Comparison of ENCODE assay signal across 12 mouse cellular contexts in genomic region chr13:94398568-94399374, GRCm38 (mm10). TPM values are rescaled to one million over a fixed set of nuclear protein-coding genes. Genes with fewer than 3 reads are reported as not detected.
DNase-seq lines count a peak whose midpoint lies in the region; ATAC-seq and TF ChIP-seq lines count a peak whose summit lies in the region.
"Had no signal": no experiment of that assay in that cellular context is flagged by ENCODE, and none has a peak within 500 bp of the region (broad histone marks: within the 10 kb centered on the region; RNA-seq: fewer than 3 reads in every experiment).

No protein-coding gene starts in this region.

- H3K4me3 ChIP-seq in hindbrain, embryonic 16.5 days (ENCODE audit: low read length), result no peak overlapping the region
- no peak overlapping the region for H3K4me3 ChIP-seq in hindbrain, embryonic 11.5 days (ENCODE audit: low read depth, low read length)
- H3K4me3 ChIP-seq in stomach, postnatal 0 days (ENCODE audit: low read depth, low read length), result no peak overlapping the region
- H3K4me3 ChIP-seq: limb, embryonic 13.5 days; lung, embryonic 15.5 days had no signal

- H3K9me3 ChIP-seq in hindbrain, embryonic 16.5 days (ENCODE audit: control insufficient read depth, low read length), result no peaks in the 10 kb centered on the region
- H3K9me3 ChIP-seq in hindbrain, embryonic 11.5 days (ENCODE audit: control insufficient read depth, low read length), result no peaks in the 10 kb centered on the region
- H3K9me3 ChIP-seq in stomach, postnatal 0 days (ENCODE audit: control insufficient read depth, low read length), result no peaks in the 10 kb centered on the region
- H3K9me3 ChIP-seq: limb, embryonic 13.5 days; lung, embryonic 15.5 days had no signal

- DNase-seq in adrenal gland, postnatal 14 days, result peak; percentile 21
- no peak for DNase-seq in adrenal gland, adult 8-10 months
- no peak for DNase-seq in hindbrain, embryonic 11.5 days (ENCODE audit: low spot score)
- peak; percentile 28 for DNase-seq in lung, postnatal 36 days
- no peak for DNase-seq in lung, postnatal 25 days (ENCODE audit: low spot score)
- DNase-seq in stomach, postnatal 0 days (ENCODE audit: low spot score), result no peak
- no peak for DNase-seq in spleen, postnatal 4 days (ENCODE audit: low spot score in 2 of 2)
- DNase-seq: cerebellum, postnatal 36 days had no signal

- TF ChIP-seq EP300 in stomach, postnatal 0 days (optimal IDR thresholded peaks at IDR 0.05), result no peak

- peaks cover 5% of the 10 kb centered on the region for H3K36me3 ChIP-seq in hindbrain, embryonic 16.5 days (ENCODE audit: control insufficient read depth, insufficient read depth, low read length)
- H3K36me3 ChIP-seq in hindbrain, embryonic 11.5 days (ENCODE audit: control insufficient read depth, insufficient read depth, low read length), result no peaks in the 10 kb centered on the region
- peaks cover 3% of the 10 kb centered on the region; the same call in 1 of the 2 replicates for H3K36me3 ChIP-seq in stomach, postnatal 0 days (ENCODE audit: control insufficient read depth, insufficient read depth, low read length)

- ATAC-seq in hindbrain, embryonic 16.5 days, result no peak
- ATAC-seq in hindbrain, embryonic 11.5 days (ENCODE audit: low FRiP score), result no peak
- ATAC-seq in stomach, postnatal 0 days (ENCODE audit: low FRiP score, low TSS enrichment), result no peak
- ATAC-seq: intestine, embryonic 16.5 days had no signal

- 0 out of 2 replicates have a peak, but pooled peaks cover 4% of the 10 kb centered on the region for H3K4me1 ChIP-seq in hindbrain, embryonic 16.5 days (ENCODE audit: control insufficient read depth, insufficient read depth, low read depth, low read length)
- no peaks in the 10 kb centered on the region for H3K4me1 ChIP-seq in hindbrain, embryonic 11.5 days (replicated peaks; ENCODE audit: control insufficient read depth, insufficient read depth, low read length)
- no peaks in the 10 kb centered on the region for H3K4me1 ChIP-seq in stomach, postnatal 0 days (replicated peaks; ENCODE audit: control insufficient read depth, insufficient read depth)
- H3K4me1 ChIP-seq: lung, embryonic 15.5 days had no signal

- TF ChIP-seq CTCF in stomach, postnatal 0 days (IDR thresholded peaks at IDR 0.05; ENCODE audit: low read depth), result no peak

- H3K27me3 ChIP-seq in hindbrain, embryonic 16.5 days (replicated peaks; ENCODE audit: control insufficient read depth, insufficient read depth, low read length), result no peaks in the 10 kb centered on the region
- no peaks in the 10 kb centered on the region for H3K27me3 ChIP-seq in hindbrain, embryonic 11.5 days (ENCODE audit: control insufficient read depth, insufficient read depth, low read length)
- no peaks in the 10 kb centered on the region for H3K27me3 ChIP-seq in stomach, postnatal 0 days (ENCODE audit: control insufficient read depth, insufficient read depth, low read length)
- H3K27me3 ChIP-seq: limb, embryonic 13.5 days; lung, embryonic 15.5 days had no signal

- no peak overlapping the region for H3K4me2 ChIP-seq in hindbrain, embryonic 16.5 days (ENCODE audit: low read length)
- H3K4me2 ChIP-seq in hindbrain, embryonic 11.5 days (replicated peaks; ENCODE audit: low read depth, low read length), result no peak overlapping the region
- no peak overlapping the region for H3K4me2 ChIP-seq in stomach, postnatal 0 days (replicated peaks; ENCODE audit: low read depth)
- H3K4me2 ChIP-seq: limb, embryonic 13.5 days; lung, embryonic 15.5 days had no signal

- peak overlapping the region; percentile 9; the same call in 1 of the 2 replicates for H3K27ac ChIP-seq in hindbrain, embryonic 16.5 days (ENCODE audit: low read depth, low read length)
- no peak overlapping the region for H3K27ac ChIP-seq in hindbrain, embryonic 11.5 days (ENCODE audit: low read depth, low read length)
- peak overlapping the region; percentile 30 for H3K27ac ChIP-seq in stomach, postnatal 0 days (replicated peaks)
- H3K27ac ChIP-seq: limb, embryonic 13.5 days; lung, embryonic 15.5 days had no signal

- no peak overlapping the region for H3K9ac ChIP-seq in hindbrain, embryonic 16.5 days (ENCODE audit: low read depth, low read length)
- no peak overlapping the region for H3K9ac ChIP-seq in hindbrain, embryonic 11.5 days (ENCODE audit: low read depth, low read length)
- H3K9ac ChIP-seq in stomach, postnatal 0 days (ENCODE audit: low read length), result no peak overlapping the region
- H3K9ac ChIP-seq: limb, embryonic 13.5 days; lung, embryonic 15.5 days had no signal

- WGBS in hindbrain, embryonic 16.5 days, result 71% methylated on average over 12 of the region's 12 CpGs
- WGBS in hindbrain, embryonic 11.5 days, result 88% methylated on average over 12 of the region's 12 CpGs
- 62% methylated on average over 12 of the region's 12 CpGs for WGBS in stomach, postnatal 0 days

RNA-seq across cellular contexts. Expression of gene Ap3b1, which starts 40.0 kb away (rescaled TPM):
- total RNA-seq in adrenal gland, postnatal 14 days (2021), result 39.6 and 41.5 TPM in 2 replicates
- total RNA-seq in adrenal gland, adult 8-10 months (2022), result 10 to 100 TPM; 42.7 to 51.8 (median 48.8) TPM
- polyA plus RNA-seq in hindbrain, embryonic 16.5 days (2015; fragmentation: Nextera tagmentation; extraction: Ambion mirVana), result 27.9 and 28.4 TPM in 2 replicates
- 38.9 and 40.9 TPM in 2 replicates for polyA plus RNA-seq in hindbrain, embryonic 11.5 days (2014; fragmentation: Nextera tagmentation; extraction: Ambion mirVana)
- 29.5 and 30.3 TPM in 2 replicates for polyA plus RNA-seq in stomach, postnatal 0 days (2015; fragmentation: Nextera tagmentation; extraction: Ambion mirVana)

Comparison
In these comparisons a context has a peak if more than half of its experiments do, and no peak if none do; other contexts are left out.
1. DNase-seq: peak in adrenal gland, postnatal 14 days (single experiment) and lung, postnatal 36 days (single experiment); none in adrenal gland, adult 8-10 months (single experiment), hindbrain, embryonic 11.5 days (single experiment), lung, postnatal 25 days (single experiment), stomach, postnatal 0 days (single experiment) and spleen, postnatal 4 days (0 of 2).